Mouse (Mus musculus) heart, adult 8-10 months (tissue): Measurements from ENCODE around the gene Sdk1. TPM values are rescaled to one million over a fixed set of nuclear protein-coding genes. Genes with fewer than 3 reads are reported as not detected.

Experiments used
- DNase-seq: peaks from one replicate; pipeline ENCODE4 v3.0.0; 2022; ENCODE audit warnings: low spot score
- total RNA-seq, 4 experiments: library from RNA; stranded (reverse); gene quantifications; 2 replicates each; pipeline ENCODE4 v1.2.4; 2022

Gene Sdk1
- total RNA-seq, 4 experiments from 2014 or later: 0.63 to 1.6 (median 0.97) TPM

GRCm38 (mm10) chr5:141886006-141886405 lies 644.7 kb downstream of the Sdk1 start:
- DNase-seq: no peak

GRCm38 (mm10) chr5:141889766-141890165 lies 648.5 kb downstream of the Sdk1 start:
- no peak for DNase-seq

GRCm38 (mm10) chr5:141896402-141896801 lies 655.1 kb downstream of the Sdk1 start:
- DNase-seq: no peak

GRCm38 (mm10) chr5:141897481-141897880 lies 656.2 kb downstream of the Sdk1 start:
- DNase-seq: no peak

- DNase-seq: peak; percentile 11
Measured at GRCm38 (mm10) chr5:141899751-141900150, 658.5 kb downstream of the Sdk1 start.

GRCm38 (mm10) chr5:141902544-141903250 lies 661.4 kb downstream of the Sdk1 start:
- DNase-seq: peak; percentile 23

GRCm38 (mm10) chr5:141910444-141910843 lies 669.2 kb downstream of the Sdk1 start:
- no peak for DNase-seq

GRCm38 (mm10) chr5:141910886-141911285 lies 669.6 kb downstream of the Sdk1 start:
- no peak for DNase-seq

- DNase-seq: no peak
Measured at GRCm38 (mm10) chr5:141912881-141913280, 671.6 kb downstream of the Sdk1 start.

GRCm38 (mm10) chr5:141916954-141917353 lies 675.7 kb downstream of the Sdk1 start:
- DNase-seq: peak; percentile 31

GRCm38 (mm10) chr5:141939000-141939399 lies 697.7 kb downstream of the Sdk1 start:
- no peak for DNase-seq

GRCm38 (mm10) chr5:141940636-141941035 lies 699.3 kb downstream of the Sdk1 start:
- no peak for DNase-seq

- DNase-seq: no peak
Measured at GRCm38 (mm10) chr5:141950791-141951190, 709.5 kb downstream of the Sdk1 start.

GRCm38 (mm10) chr5:141952270-141952669 lies 711.0 kb downstream of the Sdk1 start:
- DNase-seq: no peak

GRCm38 (mm10) chr5:141952708-141953490 lies 711.6 kb downstream of the Sdk1 start:
- DNase-seq: no peak

- DNase-seq: no peak
Measured at GRCm38 (mm10) chr5:141971071-141971470, 729.8 kb downstream of the Sdk1 start.

- DNase-seq: no peak
Measured at GRCm38 (mm10) chr5:141979511-141979910, 738.2 kb downstream of the Sdk1 start.

- no peak for DNase-seq
Measured at GRCm38 (mm10) chr5:141980746-141981145, 739.5 kb downstream of the Sdk1 start.

GRCm38 (mm10) chr5:141984322-141984721 lies 743.0 kb downstream of the Sdk1 start:
- DNase-seq: no peak

- DNase-seq: peak; percentile 57
Measured at GRCm38 (mm10) chr5:141985003-141985402, 743.7 kb downstream of the Sdk1 start.

- no peak for DNase-seq
Measured at GRCm38 (mm10) chr5:141985551-141985950, 744.3 kb downstream of the Sdk1 start.

- DNase-seq: no peak
Measured at GRCm38 (mm10) chr5:141987287-141987799, 746.1 kb downstream of the Sdk1 start.

GRCm38 (mm10) chr5:141988685-141989084 lies 747.4 kb downstream of the Sdk1 start:
- no peak for DNase-seq
